Mouse (Mus musculus): ENCODE results near the gene Iqsec1.

GRCm38 (mm10) chr6:90999176-90999575 lies 10.7 kb upstream of the Iqsec1 start:
- no peak for TF ChIP-seq POLR2A (IDR thresholded peaks at IDR 0.05; ENCODE audit: insufficient read depth, low read length)
- TF ChIP-seq CTCF (IDR thresholded peaks at IDR 0.05; ENCODE audit: low read depth, low read length): no peak
- no peak for TF ChIP-seq EP300 (IDR thresholded peaks at IDR 0.05; ENCODE audit: insufficient read depth, low read depth, low read length)
